Mouse (Mus musculus): ENCODE results near the gene Vmn1r11.

The Vmn1r11 gene

DNA sequence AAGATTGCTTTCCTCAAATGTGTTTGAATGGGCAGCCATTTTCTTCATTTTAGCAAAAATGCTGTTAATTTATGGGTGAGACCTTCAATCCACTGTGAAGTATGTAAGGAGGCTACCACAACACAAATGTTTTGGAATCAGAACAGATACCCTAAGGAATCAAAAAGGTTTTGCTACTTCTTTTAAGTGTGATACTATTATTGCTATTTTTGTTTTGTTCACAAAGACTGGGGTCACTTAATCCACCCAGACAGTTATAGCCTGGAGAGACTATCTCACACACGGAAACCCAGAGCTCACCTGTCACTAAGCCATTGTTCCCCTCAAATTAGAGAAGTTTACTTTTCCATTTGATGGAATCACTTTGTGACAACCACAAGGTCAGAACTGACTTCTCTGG, at the start of gene Vmn1r11:
Gene Vmn1r11 (plus strand): TSS at position 301 of the 400 bp plus-strand sequence.
- DNase-seq (ENCODE audit: low spot score in 2 of 2) = no peak

DNA sequence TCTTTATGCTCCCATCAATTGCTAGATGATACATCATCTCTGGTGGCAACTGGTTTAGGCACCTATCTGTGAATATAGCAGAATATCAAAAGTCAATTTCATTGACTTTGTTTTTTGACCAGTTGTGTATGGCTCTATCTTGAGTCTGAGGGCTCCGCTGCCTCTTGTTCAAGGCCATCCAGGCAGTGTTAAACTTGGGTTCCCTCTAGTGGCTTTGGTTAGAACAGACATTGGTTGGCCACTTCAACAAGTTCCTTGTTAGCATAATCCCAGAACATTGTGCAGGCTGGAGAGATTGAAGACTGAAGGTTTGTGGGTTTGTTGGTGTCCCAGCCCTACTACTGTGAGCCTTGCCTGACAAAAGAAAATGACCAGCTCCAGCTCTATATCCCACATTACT, 26.9 kb upstream of the Vmn1r11 start:
- DNase-seq (ENCODE audit: low spot score in 2 of 2) = no peak

DNA sequence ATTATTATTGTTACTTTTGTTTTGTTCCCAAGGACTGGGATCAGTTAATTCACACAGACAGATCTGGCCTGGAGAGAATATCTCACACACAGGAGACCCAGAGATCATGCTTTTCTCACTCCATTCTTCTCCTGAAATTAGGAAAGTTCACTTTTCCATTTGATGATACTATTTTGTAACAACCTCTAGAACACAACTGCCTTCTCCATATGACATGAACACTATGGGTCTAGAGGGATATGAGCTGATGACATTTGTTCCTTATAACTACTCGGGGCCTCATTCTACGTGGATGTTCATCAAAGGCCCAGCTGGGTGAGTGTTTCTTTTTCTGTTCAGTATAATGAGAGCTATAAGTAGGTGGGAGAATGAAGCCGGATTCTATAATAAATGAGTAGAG, 24.1 kb upstream of the Vmn1r11 start, which contains the start of gene Vmn1r10:
Gene Vmn1r10 (plus strand): TSS at position 301 of the 400 bp plus-strand sequence.
- DNase-seq (ENCODE audit: low spot score in 2 of 2) = no peak

DNA sequence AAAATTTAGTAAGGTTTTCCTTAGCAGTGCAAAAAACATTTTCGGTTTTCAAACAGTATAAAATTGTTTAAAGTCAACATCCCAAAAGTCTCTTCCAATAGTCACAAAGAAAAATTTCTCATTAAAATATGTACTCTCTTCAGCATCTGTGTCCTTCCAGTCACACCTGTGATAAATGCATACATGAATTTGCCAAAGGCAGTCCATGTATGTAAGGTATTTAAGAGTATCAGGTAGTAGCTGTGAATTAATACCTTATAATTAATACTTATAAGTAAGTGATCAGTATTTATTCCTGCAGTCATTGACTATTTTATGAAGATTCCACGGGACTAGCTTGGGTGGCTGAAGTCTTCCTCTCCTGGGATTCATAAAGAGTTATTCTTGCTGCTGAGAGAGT, 23.4 kb downstream of the Vmn1r11 start, which contains the start of gene Vmn1r12:
Gene Vmn1r12 (plus strand): TSS at position 301 of the 400 bp plus-strand sequence.
- DNase-seq (ENCODE audit: low spot score in 2 of 2) = no peak
